Mouse (Mus musculus): Measurements from ENCODE around the gene Gm49776. TPM values are rescaled to one million over a fixed set of nuclear protein-coding genes. Genes with fewer than 3 reads are reported as not detected.

Gm49776 gene
- polyA plus RNA-seq, 1 experiment, result 0.46 TPM

DNA sequence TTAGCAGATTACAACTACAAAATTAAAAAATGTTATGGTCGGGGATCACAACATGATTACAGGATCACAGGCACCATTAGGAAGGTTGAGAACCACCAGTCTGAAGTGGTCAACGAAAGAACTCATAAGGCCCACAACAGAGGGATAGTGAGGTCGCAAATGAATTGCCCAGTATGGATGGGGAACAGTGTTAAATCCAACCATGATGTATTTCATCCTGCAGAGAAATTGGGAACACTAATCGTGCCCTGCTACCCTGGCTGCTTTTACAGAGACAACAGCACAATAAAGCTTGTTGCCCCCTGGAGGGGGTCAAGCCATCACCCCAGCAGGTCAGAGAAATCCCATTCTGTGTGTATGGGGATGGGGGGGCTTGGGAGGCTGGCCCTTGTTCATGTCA, 7.9 kb downstream of the Gm49776 start:
- TF ChIP-seq MYOG (IDR thresholded peaks at IDR 0.05; ENCODE audit: control insufficient read depth, extremely low read depth, insufficient read length), result no peak
- peaks cover 80% of the 10 kb centered on the region for H3K36me3 ChIP-seq (ENCODE audit: control insufficient read depth, insufficient read depth)

DNA sequence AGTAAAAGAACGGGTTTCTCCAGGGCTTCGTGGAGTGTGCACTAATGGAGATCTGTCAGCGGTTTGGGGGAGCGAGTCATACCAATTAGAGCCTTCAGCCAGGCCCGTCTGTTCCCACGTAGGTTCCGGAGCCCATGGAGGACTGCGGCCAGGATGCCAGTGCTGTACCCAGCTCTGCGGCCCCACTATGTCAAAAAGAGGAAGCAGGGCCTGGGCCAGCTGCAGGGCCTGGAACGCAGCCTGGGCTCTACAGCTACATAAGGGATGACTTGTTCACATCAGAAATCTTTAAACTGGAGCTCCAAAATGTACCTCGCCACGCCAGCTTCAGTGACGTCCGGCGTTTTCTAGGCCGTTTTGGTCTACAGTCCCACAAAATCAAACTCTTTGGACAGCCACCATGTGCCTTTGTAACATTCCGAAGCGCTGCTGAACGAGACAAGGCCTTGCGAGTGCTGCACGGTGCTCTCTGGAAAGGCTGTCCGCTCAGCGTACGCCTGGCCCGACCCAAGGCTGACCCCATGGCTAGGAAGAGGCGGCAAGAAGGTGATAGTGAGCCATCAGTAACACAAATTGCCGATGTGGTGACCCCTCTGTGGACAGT, 8.7 kb downstream of the Gm49776 start:
- peaks cover 79% of the 10 kb centered on the region for H3K79me2 ChIP-seq (ENCODE audit: control insufficient read depth, insufficient read depth)
- peaks cover 55% of the 10 kb centered on the region for H3K79me3 ChIP-seq (ENCODE audit: low read depth)
- no peaks in the 10 kb centered on the region for H3K27me3 ChIP-seq (ENCODE audit: control insufficient read depth, insufficient read depth, insufficient read length)
- peaks cover 80% of the 10 kb centered on the region for H3K36me3 ChIP-seq (ENCODE audit: control insufficient read depth, insufficient read depth)
- peak overlapping the region; percentile 97 for H3K4me3 ChIP-seq (ENCODE audit: insufficient read depth, poor library complexity, severe bottlenecking)
- peak overlapping the region; percentile 82 for H3ac ChIP-seq (ENCODE audit: control insufficient read depth, insufficient read length, low read depth)
- TF ChIP-seq MYOD1 (IDR thresholded peaks at IDR 0.05; ENCODE audit: control insufficient read depth, insufficient read length, low read depth) (no peak), CEBPB (IDR thresholded peaks at IDR 0.05; ENCODE audit: low read depth) (no peak), FOSL1 (IDR thresholded peaks at IDR 0.05; ENCODE audit: insufficient read depth, low read length, poor library complexity, severe bottlenecking) (no peak), USF1 (IDR thresholded peaks at IDR 0.05; ENCODE audit: low read depth) (no peak), MAX (IDR thresholded peaks at IDR 0.05) (no peak), MYOG (IDR thresholded peaks at IDR 0.05; ENCODE audit: control insufficient read depth, extremely low read depth, insufficient read length) (no peak), CTCF (IDR thresholded peaks at IDR 0.05; ENCODE audit: control insufficient read depth, insufficient read depth, insufficient read length) (no peak)

More for the DNA sequence above, 7.9 kb downstream of the Gm49776 start:
- Histone ChIP-seq H3ac (ENCODE audit: control insufficient read depth, insufficient read length, low read depth) (no peak overlapping the region), H3K27me3 (ENCODE audit: control insufficient read depth, insufficient read depth, insufficient read length) (no peaks in the 10 kb centered on the region), H3K4me3 (ENCODE audit: insufficient read depth, poor library complexity, severe bottlenecking) (peak overlapping the region; percentile 97), H3K79me2 (ENCODE audit: control insufficient read depth, insufficient read depth) (peaks cover 71% of the 10 kb centered on the region), H3K79me3 (ENCODE audit: low read depth) (peaks cover 48% of the 10 kb centered on the region)

DNA sequence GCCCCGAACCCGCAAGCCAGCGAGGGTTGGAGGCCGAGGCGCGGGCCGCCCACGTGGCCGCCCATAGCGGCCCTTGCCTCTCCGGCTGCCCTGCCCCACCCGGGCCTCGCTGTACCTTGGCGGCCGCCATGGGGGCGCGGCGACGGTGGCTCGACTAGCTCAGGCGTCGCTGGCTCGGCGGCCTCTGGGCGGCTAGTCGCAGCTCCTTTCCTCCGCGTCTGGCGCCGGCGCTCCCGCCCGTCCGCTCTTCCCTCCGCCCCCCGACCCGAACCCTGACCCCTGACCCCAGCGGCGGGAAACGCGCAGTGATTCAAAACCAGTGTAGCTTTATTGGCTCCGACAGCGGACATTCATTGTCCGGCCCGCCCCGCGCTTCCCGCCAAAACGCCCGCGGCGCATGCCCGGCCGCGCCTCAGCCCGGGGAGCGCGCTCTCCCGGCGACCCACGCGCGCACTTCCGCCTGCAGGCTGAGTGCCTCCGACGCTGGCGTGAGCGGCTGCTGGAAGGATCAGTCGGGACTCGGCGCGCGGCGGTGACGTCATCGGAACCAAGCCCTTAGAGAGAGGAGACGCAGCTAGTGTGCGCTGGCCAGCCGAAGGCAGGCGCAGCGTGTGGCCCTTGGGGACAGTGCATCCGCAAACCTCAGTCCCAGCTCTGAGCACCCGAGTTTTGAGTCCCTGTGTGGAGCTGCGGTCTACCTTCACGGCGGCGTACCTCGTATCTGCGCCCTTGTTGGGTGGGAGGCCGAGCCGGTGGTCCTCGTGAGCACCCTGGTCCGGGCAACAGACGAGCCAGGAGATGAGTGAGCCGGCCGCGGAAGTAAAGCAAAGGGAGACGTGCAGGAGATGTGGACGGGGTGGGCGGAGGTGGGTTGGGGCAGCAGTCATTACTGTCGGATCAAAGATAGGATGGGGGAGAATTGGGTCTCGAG, 9.4 kb downstream of the Gm49776 start, which contains the start of the genes Trmt2a and Ranbp1:
Gene Trmt2a, plus strand, starts transcription at position 247 of the 931 bp plus-strand sequence.
Gene Ranbp1, minus strand, starts transcription at position 300 of the 931 bp plus-strand sequence.
- H3ac ChIP-seq (ENCODE audit: control insufficient read depth, insufficient read length, low read depth), result peak within 1 kb of the TSS; percentile 99
- H3K79me3 ChIP-seq (ENCODE audit: low read depth), result peaks cover 63% of the 10 kb centered on the region
- H3K36me3 ChIP-seq (ENCODE audit: control insufficient read depth, insufficient read depth), result peaks cover 80% of the 10 kb centered on the region
- H3K79me2 ChIP-seq (ENCODE audit: control insufficient read depth, insufficient read depth), result peaks cover 87% of the 10 kb centered on the region
- H3K4me3 ChIP-seq (ENCODE audit: insufficient read depth, poor library complexity, severe bottlenecking), result peak within 1 kb of the TSS; percentile 97
- TF ChIP-seq MAX (IDR thresholded peaks at IDR 0.05) (peak; percentile 85), CTCF (IDR thresholded peaks at IDR 0.05; ENCODE audit: control insufficient read depth, insufficient read depth, insufficient read length) (no peak)
- H3K27me3 ChIP-seq (ENCODE audit: control insufficient read depth, insufficient read depth, insufficient read length), result no peaks in the 10 kb centered on the region

DNA sequence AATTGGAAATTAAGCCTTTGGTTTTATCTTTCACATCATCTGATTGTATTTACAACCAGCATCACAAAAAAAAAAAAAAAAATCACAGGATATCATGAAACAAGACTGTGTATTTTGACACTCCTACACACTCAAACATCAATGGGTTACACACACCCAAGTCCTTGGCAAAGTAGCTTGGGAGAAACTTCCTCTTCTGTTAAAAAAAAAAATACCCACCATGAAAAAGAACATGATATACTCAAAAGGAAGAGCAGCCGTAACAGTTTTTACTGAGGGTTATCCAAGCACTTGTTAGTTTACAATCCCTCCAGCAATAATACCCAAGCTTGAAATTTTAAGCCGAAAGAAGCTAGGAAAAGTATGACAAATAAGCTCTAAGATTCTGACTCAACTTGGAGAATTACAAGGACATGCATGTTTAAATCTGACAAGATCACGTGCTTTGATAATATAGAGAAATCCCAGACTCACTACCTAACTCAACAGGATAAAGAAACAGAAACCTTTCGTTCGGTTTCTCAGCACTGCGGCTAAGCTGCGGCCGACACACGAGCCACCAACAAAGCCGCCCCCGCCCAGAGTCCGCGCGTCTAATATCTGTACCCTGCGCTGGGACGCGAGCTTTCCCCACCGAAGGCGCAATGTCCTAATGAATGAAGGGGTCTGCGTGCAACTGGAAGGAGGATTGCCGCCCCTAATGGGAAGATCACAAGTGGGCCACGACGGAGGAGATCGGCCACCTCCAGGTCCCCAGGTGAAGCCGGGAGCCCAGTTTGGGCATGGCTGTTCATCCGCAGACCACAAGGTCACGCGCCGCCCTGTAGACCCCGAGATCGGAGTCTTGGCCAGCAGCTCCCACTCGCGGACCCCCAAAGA, 10.4 kb downstream of the Gm49776 start:
- H3K27me3 ChIP-seq (ENCODE audit: control insufficient read depth, insufficient read depth, insufficient read length), result no peaks in the 10 kb centered on the region
- peak overlapping the region; percentile 99 for H3ac ChIP-seq (ENCODE audit: control insufficient read depth, insufficient read length, low read depth)
- H3K4me3 ChIP-seq (ENCODE audit: insufficient read depth, poor library complexity, severe bottlenecking), result peak overlapping the region; percentile 97
- peaks cover 70% of the 10 kb centered on the region for H3K79me3 ChIP-seq (ENCODE audit: low read depth)
- TF ChIP-seq CTCF (IDR thresholded peaks at IDR 0.05; ENCODE audit: control insufficient read depth, insufficient read depth, insufficient read length), result no peak
- no peak for TF ChIP-seq MAX (IDR thresholded peaks at IDR 0.05)
- no peak for TF ChIP-seq CEBPB (IDR thresholded peaks at IDR 0.05; ENCODE audit: low read depth)
- no peak for TF ChIP-seq FOSL1 (IDR thresholded peaks at IDR 0.05; ENCODE audit: insufficient read depth, low read length, poor library complexity, severe bottlenecking)
- no peak for TF ChIP-seq USF1 (IDR thresholded peaks at IDR 0.05; ENCODE audit: low read depth)
- TF ChIP-seq MYOG (IDR thresholded peaks at IDR 0.05; ENCODE audit: control insufficient read depth, extremely low read depth, insufficient read length), result no peak
- TF ChIP-seq MYOD1 (IDR thresholded peaks at IDR 0.05; ENCODE audit: control insufficient read depth, insufficient read length, low read depth), result no peak
- H3K36me3 ChIP-seq (ENCODE audit: control insufficient read depth, insufficient read depth), result peaks cover 80% of the 10 kb centered on the region
- H3K79me2 ChIP-seq (ENCODE audit: control insufficient read depth, insufficient read depth), result peaks cover 96% of the 10 kb centered on the region

DNA sequence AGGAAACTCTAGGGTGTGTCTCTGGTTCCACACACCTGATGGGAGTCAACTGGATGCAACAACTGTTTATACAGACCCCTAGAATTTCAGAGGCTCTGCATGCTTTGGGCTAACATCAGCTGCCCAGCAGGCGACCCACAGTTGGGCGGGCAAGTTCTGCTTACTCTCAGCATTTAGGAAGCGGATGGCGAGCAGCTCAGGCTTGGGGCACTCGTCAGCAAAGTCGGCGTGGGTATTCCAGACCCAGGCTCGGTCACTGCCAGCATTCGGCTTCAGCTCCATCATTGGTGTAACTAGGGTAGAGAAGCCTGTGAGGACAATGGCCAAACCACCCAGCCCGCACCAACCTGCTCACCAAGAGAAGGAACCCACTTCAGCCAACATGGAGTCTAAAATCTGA, 16.5 kb downstream of the Gm49776 start:
- Histone ChIP-seq H3K36me3 (ENCODE audit: control insufficient read depth, insufficient read depth) (peaks cover 90% of the 10 kb centered on the region), H3K79me2 (ENCODE audit: control insufficient read depth, insufficient read depth) (peaks cover 54% of the 10 kb centered on the region), H3K4me3 (ENCODE audit: insufficient read depth, poor library complexity, severe bottlenecking) (no peak overlapping the region), H3K79me3 (ENCODE audit: low read depth) (peaks cover 46% of the 10 kb centered on the region), H3K27me3 (ENCODE audit: control insufficient read depth, insufficient read depth, insufficient read length) (no peaks in the 10 kb centered on the region), H3ac (ENCODE audit: control insufficient read depth, insufficient read length, low read depth) (no peak overlapping the region)
- TF ChIP-seq MYOD1 (IDR thresholded peaks at IDR 0.05; ENCODE audit: control insufficient read depth, insufficient read length, low read depth) (no peak), CEBPB (IDR thresholded peaks at IDR 0.05; ENCODE audit: low read depth) (no peak), USF1 (IDR thresholded peaks at IDR 0.05; ENCODE audit: low read depth) (no peak), FOSL1 (IDR thresholded peaks at IDR 0.05; ENCODE audit: insufficient read depth, low read length, poor library complexity, severe bottlenecking) (no peak), CTCF (IDR thresholded peaks at IDR 0.05; ENCODE audit: control insufficient read depth, insufficient read depth, insufficient read length) (no peak), MYOG (IDR thresholded peaks at IDR 0.05; ENCODE audit: control insufficient read depth, extremely low read depth, insufficient read length) (no peak), MAX (IDR thresholded peaks at IDR 0.05) (no peak)

Data from C2C12 (cell line).